8 mouse cellular contexts compared by ENCODE assay signal in the genomic region with DNA sequence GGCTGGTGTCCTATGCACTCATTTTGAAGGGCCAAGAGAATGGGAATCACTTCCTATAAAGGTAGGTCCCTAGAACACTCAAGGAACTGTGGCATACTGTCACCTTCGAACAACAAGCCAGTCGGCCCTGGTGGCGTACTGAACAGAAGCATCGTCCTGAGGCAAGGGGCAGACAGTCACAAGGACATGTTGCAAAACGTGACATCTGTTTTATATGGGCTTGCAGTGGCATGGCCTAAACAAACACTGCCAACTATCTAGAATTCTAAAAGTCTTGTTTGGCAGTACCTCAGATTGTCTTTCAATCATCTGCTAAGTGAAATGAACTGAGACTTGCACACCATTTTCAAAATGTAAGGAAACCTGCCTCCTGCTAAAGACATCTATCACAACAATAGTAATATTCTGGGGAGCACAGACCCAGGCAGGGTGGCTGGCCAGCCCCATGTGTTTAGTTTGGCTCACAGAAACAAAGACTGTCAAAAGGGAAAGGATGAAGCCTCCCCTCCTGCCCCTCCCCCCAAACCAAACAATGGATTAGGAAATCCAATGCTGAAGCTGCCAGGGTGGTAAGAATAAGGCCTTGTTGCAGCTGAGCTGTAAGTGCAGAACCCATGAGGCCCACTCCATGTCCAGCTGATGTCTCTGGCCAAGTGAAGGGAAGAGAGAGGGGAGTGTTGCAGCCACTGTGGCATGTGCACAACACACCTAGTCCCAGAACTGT. TPM values are rescaled to one million over a fixed set of nuclear protein-coding genes. Genes with fewer than 3 reads are reported as not detected.
A peak's percentile ranks its signal among the peaks of the same experiment; 100 is the strongest.
DNase-seq lines count a peak whose midpoint lies in the region; ATAC-seq and TF ChIP-seq lines count a peak whose summit lies in the region.

No protein-coding gene starts in this region.

- no peaks in the 10 kb centered on the region for H3K36me3 ChIP-seq in heart, embryonic 12.5 days
- no peaks in the 10 kb centered on the region for H3K36me3 ChIP-seq in limb, embryonic 10.5 days
- H3K36me3 ChIP-seq in neural tube, embryonic 15.5 days = no peaks in the 10 kb centered on the region

- H3K27ac ChIP-seq in heart, embryonic 12.5 days (ENCODE audit: poor library complexity, severe bottlenecking) = peak overlapping the region; percentile 40
- H3K27ac ChIP-seq in limb, embryonic 10.5 days = peak overlapping the region; percentile 46; the same call in 1 of the 2 replicates
- peak overlapping the region; percentile 13; the same call in 1 of the 2 replicates for H3K27ac ChIP-seq in neural tube, embryonic 15.5 days (replicated peaks)

- H3K9me3 ChIP-seq in heart, embryonic 12.5 days (replicated peaks) = no peaks in the 10 kb centered on the region
- no peaks in the 10 kb centered on the region for H3K9me3 ChIP-seq in limb, embryonic 10.5 days (replicated peaks)
- H3K9me3 ChIP-seq in neural tube, embryonic 15.5 days (replicated peaks) = no peaks in the 10 kb centered on the region

- TF ChIP-seq CTCF in Patski (IDR thresholded peaks at IDR 0.05) = no peak

- peak; percentile 35 for ATAC-seq in Patski
- ATAC-seq in heart, embryonic 12.5 days (ENCODE audit: insufficient number of reproducible peaks, low FRiP score) = peak; percentile 44; the same call in 1 of the 2 replicates
- ATAC-seq in neural tube, embryonic 15.5 days (ENCODE audit: low FRiP score) = no peak
- no peak for ATAC-seq in activated CD4-positive, CD25-positive, alpha-beta regulatory T cell, adult 4 months

- peaks cover 72% of the 10 kb centered on the region for H3K4me1 ChIP-seq in heart, embryonic 12.5 days (replicated peaks)
- H3K4me1 ChIP-seq in limb, embryonic 10.5 days = peaks cover 36% of the 10 kb centered on the region
- peaks cover 9% of the 10 kb centered on the region; the same call in 1 of the 2 replicates for H3K4me1 ChIP-seq in neural tube, embryonic 15.5 days

- in situ Hi-C loops in Patski (cut with MboI; ENCODE audit: low pct_unique_long_range_greater_than_20kb) = no loop called here

- H3K27me3 ChIP-seq in Patski = no peaks in the 10 kb centered on the region
- no peaks in the 10 kb centered on the region for H3K27me3 ChIP-seq in heart, embryonic 12.5 days (replicated peaks)
- no peaks in the 10 kb centered on the region for H3K27me3 ChIP-seq in limb, embryonic 10.5 days (ENCODE audit: low read depth, poor library complexity, severe bottlenecking)
- no peaks in the 10 kb centered on the region for H3K27me3 ChIP-seq in neural tube, embryonic 15.5 days (replicated peaks)

- H3K4me2 ChIP-seq in heart, embryonic 12.5 days = no peak overlapping the region
- H3K4me2 ChIP-seq in neural tube, embryonic 15.5 days = no peak overlapping the region

- CTCF ChIA-PET in Patski (lab: Charles Lee) = no interaction called here

- DNase-seq in adrenal gland, postnatal 10 days = peak; percentile 44
- DNase-seq in adrenal gland, adult 18-20 months (ENCODE audit: low spot score in 2 of 2) = no peak
- no peak for DNase-seq in Patski (ENCODE audit: low read depth, low spot score)
- no peak for DNase-seq in limb, embryonic 10.5 days (ENCODE audit: low spot score)
- no peak for DNase-seq in gastrocnemius, adult 8-10 months (ENCODE audit: low spot score in 2 of 2)

- H3K4me3 ChIP-seq in heart, embryonic 12.5 days = no peak overlapping the region
- no peak overlapping the region for H3K4me3 ChIP-seq in limb, embryonic 10.5 days
- no peak overlapping the region for H3K4me3 ChIP-seq in neural tube, embryonic 15.5 days (replicated peaks)

- POLR2A ChIA-PET in Patski (lab: Charles Lee) = no interaction called here

- H3K9ac ChIP-seq in heart, embryonic 12.5 days = no peak overlapping the region
- H3K9ac ChIP-seq in neural tube, embryonic 15.5 days (replicated peaks) = no peak overlapping the region

- 60% methylated on average over 5 of the region's 5 CpGs for WGBS in heart, embryonic 12.5 days
- WGBS in limb, embryonic 10.5 days = 79% methylated on average over 5 of the region's 5 CpGs
- 73% methylated on average over 5 of the region's 5 CpGs for WGBS in neural tube, embryonic 15.5 days

RNA-seq across cellular contexts. Expression of a gene that starts 41.7 kb away (rescaled TPM):
- 1 to 10 TPM; 3.1 to 3.7 TPM for total RNA-seq in adrenal gland, postnatal 10 days (2021)
- 1 to 10 TPM; 1.1 to 1.2 TPM for total RNA-seq in adrenal gland, adult 18-20 months (2021)
- 9.8 TPM for polyA plus RNA-seq in Patski (2021)
- 8.9 and 9.2 TPM in 2 replicates for polyA plus RNA-seq in heart, embryonic 12.5 days (2016; fragmentation: Nextera tagmentation; extraction: Ambion mirVana)
- polyA plus RNA-seq in limb, embryonic 10.5 days (2016; fragmentation: Nextera tagmentation; extraction: Ambion mirVana) = 17.6 and 18.5 TPM in 2 replicates
- polyA plus RNA-seq in neural tube, embryonic 15.5 days (2015; fragmentation: Nextera tagmentation; extraction: Ambion mirVana) = 3.6 and 5.2 TPM in 2 replicates
- total RNA-seq in gastrocnemius, adult 8-10 months (2022) = 1 to 10 TPM; 1.3 to 1.9 (median 1.7) TPM
- polyA plus RNA-seq in activated CD4-positive, CD25-positive, alpha-beta regulatory T cell, adult 4 months (2017; shearing (Covaris generic)) = not detected

Comparison
In these comparisons a context has a peak if more than half of its experiments do, and no peak if none do; other contexts are left out.
1. ATAC-seq: peak in Patski (single experiment) and heart, embryonic 12.5 days (single experiment); none in neural tube, embryonic 15.5 days (single experiment) and activated CD4-positive, CD25-positive, alpha-beta regulatory T cell, adult 4 months (single experiment).
2. Peak in every context shown above with its lines, with median percentiles within 50 percentile points of each other: H3K27ac ChIP-seq.